Mouse (Mus musculus): Measurements from ENCODE around the gene Nebl. TPM values are rescaled to one million over a fixed set of nuclear protein-coding genes. Genes with fewer than 3 reads are reported as not detected.

The Nebl gene
- polyA plus RNA-seq, 1 experiment, result 42.5 TPM

DNA sequence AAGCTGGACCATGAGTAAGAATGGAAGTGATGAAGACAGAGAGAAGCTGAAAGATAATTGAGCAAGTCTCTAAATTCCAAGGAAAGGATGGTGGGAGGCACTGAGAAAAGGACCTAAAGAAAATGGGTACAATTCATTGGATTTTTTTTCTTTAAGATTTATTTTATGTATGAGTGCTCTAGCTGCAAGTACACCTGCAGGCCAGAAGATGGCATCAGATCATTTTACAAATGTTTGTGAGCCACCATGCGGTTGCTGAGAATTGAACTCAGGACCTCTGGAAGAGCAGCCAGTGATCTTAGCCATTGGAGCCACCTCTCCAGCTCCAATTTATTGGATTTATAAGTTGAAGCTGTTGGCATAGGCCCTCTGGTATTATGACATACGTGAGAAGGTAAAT lies 316.9 kb downstream of the Nebl start:
- DNase-seq (ENCODE audit: extremely low spot score in 1 of 2, low spot score in 1 of 2), result no peak

DNA sequence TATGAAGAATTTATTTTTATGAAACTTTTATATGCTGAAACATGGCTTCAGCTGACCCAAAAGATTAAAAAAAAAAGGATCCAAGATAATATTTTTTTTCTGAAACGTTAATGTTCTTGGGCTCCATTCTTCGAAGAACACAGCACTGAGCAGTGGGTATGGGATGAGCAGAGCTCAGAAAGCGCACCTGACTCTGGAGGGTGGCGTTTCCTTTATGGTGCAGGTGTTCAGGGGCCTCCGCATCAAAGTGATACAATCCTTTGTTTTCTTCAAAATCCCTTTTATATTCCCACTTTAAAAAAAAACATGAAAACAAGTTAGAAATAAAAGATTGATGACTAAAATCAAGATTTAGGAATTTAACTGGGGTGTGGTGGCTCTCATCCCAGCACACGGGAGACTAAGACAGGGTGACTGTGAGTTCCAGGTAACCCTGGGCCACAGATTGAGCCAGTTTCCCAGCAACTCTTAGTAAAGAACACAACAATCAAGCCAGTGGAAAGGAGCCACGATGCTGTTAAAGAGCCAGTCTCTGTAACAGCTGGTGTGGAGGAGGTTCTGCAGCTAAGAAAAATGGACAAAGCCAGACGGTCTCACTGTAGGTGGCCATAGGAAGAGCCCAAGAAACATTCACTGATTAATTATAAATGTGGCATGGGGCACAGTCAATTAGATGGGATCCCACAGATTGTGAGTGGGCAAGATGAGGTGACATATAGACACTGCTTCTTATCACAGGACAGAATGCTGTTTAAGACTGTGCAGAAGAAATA lies 317.6 kb downstream of the Nebl start:
- peak; percentile 57 to 59 for DNase-seq (ENCODE audit: extremely low spot score in 1 of 2, low spot score in 1 of 2)

DNA sequence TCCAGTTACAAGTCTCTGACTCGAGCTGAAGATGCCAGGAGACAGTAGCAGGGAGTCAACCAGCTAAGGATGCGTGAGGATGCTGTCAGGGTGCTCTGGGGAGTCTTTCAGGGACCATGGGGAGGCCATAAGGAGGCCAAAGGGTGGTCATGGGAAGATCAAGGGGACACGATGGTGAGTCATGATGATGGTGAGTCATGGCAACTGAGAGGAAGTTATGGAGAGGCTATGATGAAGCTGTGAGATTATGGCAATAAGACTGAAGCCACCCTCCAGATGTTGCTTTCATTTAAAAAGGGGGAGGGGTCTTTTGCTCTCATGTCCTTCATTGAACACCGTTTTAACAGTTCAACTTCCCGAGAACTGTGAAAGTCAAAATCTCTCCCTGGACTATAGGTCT lies 322.0 kb downstream of the Nebl start:
- no peak for DNase-seq (ENCODE audit: extremely low spot score in 1 of 2, low spot score in 1 of 2)

DNA sequence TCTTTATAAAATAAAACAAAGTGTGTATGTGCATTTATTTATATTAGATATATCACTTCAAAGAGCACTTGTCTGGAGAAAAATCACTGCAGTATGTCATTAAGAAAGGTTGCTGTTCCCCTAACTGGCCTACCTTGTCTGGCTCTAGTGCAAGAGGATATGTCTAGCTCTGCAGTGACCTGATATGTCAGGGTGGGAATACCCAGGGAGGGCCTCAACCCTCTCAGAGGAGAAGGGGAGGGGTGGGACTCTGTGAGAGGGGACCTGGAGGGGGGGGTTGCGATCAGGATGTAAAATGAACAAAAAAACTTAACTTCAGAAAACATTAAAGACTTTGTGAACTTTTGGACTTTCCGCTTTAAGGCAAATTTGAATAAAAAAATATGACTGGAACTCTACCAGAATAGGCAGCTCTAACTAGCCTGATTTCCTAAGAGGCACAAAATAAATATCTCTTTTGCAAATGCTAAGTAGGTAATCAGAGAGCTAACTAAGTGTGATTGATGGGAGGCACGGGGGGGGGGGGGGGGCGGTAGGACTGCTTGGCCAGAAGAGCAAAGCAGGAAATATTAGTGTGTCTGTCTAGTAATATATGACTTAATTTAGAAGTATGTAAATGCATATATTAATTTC lies 325.2 kb downstream of the Nebl start:
- no peak for DNase-seq (ENCODE audit: extremely low spot score in 1 of 2, low spot score in 1 of 2)

DNA sequence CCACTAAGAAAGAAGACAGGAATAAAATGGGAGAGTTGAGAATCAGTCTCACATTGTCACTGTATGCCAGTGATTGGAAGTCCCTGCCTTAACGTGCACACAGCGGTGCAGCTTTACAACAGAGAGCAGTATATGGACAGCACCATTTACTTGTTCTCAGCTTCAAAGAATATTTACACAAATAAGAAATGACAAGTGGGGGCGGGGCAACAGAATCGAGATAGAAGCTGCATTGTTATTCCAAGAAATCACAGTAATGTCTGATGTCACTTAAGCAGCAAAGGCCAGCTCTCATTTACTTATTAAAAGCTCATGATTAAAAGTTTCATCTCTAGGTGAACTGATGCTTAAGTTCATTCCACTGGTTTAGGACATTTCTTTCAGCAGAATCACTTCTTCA lies 328.8 kb downstream of the Nebl start:
- DNase-seq (ENCODE audit: extremely low spot score in 1 of 2, low spot score in 1 of 2), result no peak

DNA sequence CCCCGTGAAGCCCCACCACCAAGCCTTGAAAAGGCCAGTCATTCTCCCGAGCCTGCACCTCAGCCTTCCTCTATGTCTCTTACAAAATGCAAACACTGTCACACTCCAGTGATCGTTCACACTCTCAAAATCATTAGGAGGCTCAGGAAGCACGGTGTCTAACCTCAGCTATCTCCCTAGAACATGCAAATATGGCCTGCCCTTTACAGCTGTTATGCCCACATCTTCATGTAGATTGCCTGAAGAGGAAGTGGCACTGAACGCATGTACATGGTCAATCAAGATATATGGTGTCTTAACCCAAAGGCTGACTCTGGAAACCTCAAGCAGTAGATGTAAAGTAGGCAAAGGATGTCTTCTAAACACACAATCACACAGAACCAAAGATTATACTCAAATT lies 335.0 kb downstream of the Nebl start:
- DNase-seq (ENCODE audit: extremely low spot score in 1 of 2, low spot score in 1 of 2), result no peak

DNA sequence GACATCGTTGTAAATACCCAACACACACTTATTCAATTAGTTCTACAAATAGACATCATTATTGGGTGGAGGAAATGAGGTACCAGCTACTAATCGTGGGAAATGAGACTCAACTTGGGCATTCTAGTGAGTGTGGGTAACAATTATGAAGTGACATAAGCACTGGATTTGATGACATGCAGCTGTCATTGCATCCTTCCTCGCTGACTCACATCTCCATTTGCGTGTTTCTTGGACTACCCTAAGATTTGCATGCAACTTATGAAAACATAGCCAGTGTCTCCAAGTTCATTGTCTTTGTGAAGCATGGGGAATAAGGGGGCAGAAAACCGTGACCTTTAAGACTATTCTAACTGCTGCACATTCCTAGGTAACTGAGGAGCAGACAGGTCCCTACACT lies 339.9 kb downstream of the Nebl start:
- no peak for DNase-seq (ENCODE audit: extremely low spot score in 1 of 2, low spot score in 1 of 2)

DNA sequence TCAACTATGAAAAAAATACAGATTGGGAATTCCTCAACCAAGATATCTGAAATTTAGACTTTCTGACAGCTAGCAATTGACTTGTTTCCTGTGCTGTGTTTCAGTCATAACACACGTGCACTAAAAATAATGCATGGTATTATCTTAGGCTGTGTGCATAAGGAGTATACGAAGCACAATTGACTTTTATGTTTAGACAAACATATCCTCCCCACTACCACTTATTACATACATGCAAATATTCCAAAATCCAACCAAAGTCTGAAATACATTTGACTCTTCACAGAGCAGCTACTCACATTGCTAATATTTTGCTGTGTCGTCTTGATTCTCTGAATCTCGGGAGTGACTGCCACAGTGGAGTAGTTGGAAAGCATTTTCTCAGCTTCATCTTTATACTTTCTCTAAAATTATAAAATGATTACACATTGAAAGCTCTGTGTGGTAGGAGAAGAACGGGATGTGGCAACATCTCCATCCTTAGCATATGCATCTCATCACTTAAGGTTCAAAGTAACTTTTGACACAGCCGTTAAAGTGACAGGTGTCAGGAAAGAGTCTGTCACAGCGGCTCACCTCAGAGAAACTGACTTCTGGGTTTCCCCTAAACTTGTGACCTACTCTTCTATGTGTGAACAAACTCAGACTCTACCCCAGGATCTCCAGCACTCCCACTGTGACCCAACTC lies 340.6 kb downstream of the Nebl start:
- DNase-seq (ENCODE audit: extremely low spot score in 1 of 2, low spot score in 1 of 2), result no peak

DNA sequence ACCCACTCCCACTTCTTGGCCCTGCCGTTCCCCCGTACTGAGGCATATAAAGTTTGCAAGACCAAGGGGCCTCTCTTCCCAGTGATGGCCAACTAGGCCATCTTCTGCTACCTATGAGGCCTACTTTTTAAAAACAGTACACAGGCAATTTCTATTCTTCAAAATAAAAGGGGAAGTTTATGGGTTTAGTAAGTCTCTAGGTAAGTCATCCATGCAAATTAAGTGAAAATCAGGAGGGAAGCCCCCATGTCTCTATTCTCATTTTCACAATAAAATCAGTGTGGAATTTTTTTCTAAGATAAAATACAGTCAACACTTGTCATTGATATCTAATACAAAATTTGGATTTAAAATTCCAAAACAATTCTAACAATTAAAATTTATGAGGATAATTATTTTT lies 341.4 kb downstream of the Nebl start:
- no peak for DNase-seq (ENCODE audit: extremely low spot score in 1 of 2, low spot score in 1 of 2)

DNA sequence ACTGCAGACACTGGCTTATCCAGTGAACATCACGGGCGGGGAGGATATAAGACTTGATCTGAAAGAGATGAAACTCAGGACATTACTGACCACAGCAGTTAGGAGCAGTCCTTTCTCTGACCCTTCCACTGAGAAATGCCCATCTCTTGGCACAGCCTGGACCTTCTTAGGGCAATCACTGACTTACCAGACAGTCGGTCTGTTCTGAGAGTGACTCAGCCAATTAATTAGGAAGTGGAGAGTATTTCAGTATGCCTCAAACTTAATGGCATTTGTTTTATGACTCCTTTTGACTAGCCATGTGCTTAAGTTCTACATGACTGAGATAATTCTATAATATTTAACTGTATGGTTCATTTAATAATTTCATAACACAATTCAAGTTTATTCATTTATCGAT lies 341.9 kb downstream of the Nebl start:
- DNase-seq (ENCODE audit: extremely low spot score in 1 of 2, low spot score in 1 of 2), result no peak

DNA sequence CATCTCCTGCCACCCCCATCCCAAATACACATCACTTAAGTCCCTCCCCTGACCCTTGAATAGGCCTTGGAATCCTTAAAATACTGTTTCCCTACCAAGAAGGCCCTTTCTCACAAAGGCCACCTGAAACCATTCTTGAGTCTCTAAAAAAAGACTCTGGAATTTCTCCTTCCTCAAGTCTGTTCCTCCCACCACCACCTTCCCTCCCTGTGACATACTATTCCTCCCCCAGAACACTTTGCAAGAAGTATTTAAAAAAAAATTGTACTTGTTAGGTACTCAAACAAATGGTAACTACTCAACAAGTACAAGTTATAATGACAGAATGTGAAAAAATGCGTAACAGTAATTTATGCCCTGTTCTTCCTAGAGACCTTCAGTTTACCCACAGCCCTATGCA lies 349.0 kb downstream of the Nebl start:
- peak in 1 of 2 experiments; percentile 27 for DNase-seq (ENCODE audit: extremely low spot score in 1 of 2, low spot score in 1 of 2)

DNA sequence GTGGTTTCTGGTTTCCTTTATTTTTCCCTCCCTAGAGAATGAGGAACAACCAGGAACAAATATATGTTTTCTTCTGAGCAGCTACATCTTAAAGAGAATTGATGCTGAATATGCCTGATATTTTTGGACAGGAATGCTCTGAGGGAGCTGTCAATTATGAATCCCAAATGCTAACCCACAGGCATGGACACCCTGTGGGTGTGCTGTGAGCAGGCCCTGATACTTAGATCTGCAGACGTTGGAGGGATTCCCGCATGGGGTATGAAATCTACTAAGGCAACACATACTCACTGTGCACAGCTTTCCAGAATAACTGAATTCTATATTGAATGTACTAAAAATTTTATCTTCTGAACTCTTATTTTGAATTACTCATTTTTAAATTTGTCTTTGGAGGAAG lies 355.3 kb downstream of the Nebl start:
- peak in 1 of 2 experiments; percentile 23 for DNase-seq (ENCODE audit: extremely low spot score in 1 of 2, low spot score in 1 of 2)

DNA sequence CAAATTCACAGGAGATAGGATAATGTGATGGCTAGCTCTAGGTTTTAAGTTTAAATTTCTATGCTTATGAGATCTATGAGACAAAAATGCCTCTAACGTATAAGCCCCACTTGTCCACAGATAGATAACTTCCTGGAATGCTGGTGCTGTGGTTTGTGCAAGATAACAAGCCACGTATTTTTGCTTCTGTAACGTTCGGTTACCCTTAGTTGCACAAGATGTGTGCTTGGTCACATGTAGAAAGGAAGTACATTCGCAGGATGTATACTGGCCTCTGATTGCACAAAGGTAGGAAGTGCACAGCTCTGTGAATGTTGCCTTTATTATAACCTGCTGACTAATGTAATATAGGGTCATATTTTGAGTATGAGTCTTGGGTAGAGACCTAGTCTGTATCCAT lies 365.6 kb downstream of the Nebl start:
- DNase-seq (ENCODE audit: extremely low spot score in 1 of 2, low spot score in 1 of 2), result no peak

DNA sequence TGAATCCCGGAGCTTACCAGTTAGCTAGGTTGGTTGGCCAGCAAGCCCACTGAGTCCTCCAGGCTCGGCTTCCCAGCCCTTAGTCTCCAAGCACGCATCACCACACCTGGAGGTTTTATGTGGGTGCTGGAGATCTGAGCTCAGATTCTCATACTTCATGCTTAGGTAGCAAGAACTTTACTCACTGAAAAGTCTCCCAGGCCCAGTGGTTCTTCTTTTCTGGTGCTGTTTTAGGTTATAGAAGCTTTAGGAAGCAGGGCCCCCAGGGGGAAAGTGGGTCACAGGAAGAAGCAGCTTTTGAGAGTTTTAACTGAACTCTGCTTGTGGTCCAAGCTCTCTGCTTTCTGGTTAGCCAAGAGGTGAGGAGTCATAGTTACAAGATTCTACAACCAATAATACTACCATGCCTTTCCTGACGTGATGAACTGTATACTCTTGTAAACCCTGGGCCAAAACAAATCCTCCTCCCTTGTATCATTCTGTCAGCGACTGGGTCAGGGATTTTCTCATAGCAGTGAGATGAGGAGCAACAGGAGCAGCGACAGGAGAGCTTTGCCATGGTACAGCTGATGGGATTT lies 366.2 kb downstream of the Nebl start:
- DNase-seq (ENCODE audit: extremely low spot score in 1 of 2, low spot score in 1 of 2), result no peak

DNA sequence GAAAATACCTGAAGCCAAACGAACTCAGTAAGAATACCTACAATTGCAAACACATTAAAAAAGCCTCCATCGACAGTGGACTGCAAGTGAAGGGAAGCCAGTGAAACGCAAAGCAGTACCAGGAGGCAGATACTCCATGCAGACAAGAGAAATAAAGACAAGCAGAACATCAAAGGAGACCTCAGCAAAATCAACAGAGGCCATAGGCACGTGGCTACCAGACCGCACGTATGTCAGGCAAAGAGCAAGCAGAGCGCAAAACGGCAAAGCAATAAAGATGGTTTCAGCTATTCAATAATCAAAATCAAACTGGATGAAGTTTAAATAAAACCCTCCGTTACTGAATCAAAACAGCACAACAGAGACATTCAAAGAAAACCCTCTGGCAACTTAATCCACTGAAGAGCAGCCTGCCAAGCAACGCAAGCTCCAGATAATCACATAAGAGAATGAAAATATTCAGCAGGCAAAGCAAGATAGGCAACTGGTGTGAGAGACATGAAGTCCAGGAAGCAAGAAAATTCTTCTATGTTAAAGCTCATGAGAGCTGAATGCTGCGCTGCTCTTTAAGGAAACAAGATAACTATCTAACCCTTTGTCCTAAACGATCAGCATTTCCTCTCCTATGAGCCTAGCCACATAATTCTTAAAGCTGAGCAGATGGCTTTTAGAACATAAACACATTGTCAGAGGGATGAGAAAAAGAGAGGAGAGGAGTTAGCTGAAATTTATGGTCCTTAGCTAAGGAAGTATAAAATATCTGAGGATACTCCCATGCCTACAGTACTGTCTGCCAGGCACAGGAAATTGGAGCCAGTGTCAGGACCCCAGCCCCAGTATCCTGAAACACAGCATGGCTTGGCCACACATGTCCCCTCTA lies 367.7 kb downstream of the Nebl start:
- DNase-seq (ENCODE audit: extremely low spot score in 1 of 2, low spot score in 1 of 2), result peak in 1 of 2 experiments; percentile 12

DNA sequence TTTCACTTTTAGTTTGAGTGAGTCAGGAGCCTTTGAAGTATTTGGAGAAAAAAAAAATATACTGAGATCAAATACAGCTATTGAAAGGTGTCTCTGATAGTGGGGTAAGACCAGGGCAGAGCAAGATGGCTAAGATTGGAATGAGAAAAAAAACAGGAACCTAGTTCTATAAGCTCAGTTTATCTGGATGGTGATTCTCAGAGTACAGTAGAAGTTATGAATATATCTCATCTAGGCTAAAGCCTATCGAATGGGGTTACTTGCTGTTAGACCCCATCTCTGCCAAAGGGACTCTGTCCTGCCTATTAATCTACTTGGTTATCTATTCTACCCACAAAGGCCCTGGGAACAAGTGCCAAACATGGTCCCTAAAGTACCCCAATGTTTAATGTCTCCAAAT lies 369.1 kb downstream of the Nebl start:
- no peak for DNase-seq (ENCODE audit: extremely low spot score in 1 of 2, low spot score in 1 of 2)

DNA sequence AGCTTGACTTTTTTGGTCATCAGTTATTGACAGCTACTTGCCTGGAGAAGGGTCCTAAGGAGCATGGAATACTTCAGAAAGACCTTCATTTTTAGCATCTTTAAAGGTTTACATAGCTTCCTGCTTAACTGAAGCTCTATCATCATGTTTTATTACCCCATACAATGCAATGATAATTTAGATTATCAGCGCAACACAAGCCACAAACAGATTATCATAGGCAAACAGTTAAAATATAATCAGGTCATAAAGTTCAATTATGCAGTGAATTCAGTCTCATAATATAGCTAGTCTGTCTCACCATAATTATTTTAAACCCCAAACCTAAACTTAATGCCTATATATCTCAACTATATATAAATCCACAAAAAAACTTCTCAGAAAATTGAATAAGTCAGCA lies 386.6 kb downstream of the Nebl start:
- DNase-seq (ENCODE audit: extremely low spot score in 1 of 2, low spot score in 1 of 2), result no peak

DNA sequence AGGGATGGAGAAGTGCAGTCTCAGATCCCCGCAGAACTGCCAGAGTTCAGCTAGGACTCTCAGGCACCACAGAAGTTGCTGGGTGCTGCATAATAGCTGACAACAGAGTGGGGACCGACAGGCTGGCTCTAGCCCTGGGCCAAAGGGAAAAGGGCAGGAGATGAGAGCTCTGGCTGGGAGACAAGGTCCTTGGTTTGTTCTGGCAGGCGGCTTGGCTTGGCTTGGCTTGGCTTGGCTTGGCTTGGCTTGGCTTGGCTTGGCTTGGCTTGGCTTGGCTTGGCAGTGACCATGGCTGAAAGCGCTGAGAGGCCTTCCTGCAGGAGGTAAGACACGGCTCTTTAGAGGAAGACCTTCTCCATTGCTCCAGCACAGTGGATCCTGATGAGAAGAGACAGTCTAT lies 395.8 kb downstream of the Nebl start:
- peak in 1 of 2 experiments; percentile 19 for DNase-seq (ENCODE audit: extremely low spot score in 1 of 2, low spot score in 1 of 2)

DNA sequence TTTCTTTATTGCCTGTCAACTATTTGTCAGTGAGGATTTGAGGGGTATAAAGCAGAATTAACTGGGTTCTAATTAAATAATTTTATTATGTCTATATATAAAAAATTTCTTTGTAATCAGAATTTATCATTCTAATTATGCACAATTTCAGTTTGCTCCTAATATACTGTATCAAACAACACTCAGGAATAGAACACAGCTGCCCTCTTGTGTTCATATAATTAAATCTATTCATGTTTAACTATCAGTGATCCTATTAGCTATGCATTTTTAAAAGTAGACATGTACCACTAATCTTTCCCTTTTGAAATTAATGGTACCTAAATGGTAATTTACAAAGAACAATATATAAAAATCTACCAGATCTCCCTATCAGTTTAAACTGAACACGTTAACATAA lies 404.7 kb downstream of the Nebl start:
- DNase-seq (ENCODE audit: extremely low spot score in 1 of 2, low spot score in 1 of 2), result no peak

DNA sequence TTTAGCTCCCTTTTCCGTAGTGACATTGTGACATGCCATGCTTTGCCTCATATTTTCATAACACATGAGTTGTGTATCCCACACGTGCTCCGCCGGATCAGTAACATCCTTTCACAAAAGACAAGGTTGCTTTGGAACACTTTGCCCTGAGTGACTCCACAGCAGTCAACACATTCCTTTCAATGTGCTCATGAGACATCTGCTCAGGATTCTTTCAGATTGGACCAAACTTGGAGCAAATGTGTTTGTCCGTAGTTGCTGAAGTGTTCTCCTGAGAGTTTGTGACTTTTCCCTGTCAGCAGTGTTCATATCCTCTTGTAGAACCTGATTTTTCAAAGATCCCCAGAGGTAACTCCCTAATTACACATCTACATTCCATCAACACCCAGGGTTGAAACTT lies 414.4 kb downstream of the Nebl start:
- no peak for DNase-seq (ENCODE audit: extremely low spot score in 1 of 2, low spot score in 1 of 2)

DNA sequence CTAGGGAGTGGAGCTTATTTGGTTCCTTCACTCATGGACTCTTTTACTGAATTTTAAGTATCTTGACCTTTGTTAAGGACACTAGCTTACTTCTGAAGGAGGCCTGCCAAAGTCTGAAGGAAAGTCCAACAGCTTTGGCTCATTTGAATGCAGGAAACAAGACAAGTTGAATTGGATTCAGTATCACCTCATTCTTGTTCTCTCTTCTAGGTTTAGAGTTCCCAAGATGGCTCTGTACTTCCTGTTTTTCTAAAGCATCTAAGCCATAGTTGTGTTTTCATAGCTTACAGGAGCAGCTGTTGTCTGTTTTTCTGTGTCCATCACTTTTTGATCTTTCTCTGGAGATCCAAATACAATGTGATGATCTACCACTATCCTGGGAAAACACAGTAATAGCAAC lies 429.9 kb downstream of the Nebl start:
- no peak for DNase-seq (ENCODE audit: extremely low spot score in 1 of 2, low spot score in 1 of 2)

Measured in frontal cortex, adult 2 months (tissue).